Comparison of ENCODE assay signal across 27 mouse cellular contexts in genomic region chr15:27774481-27774880, GRCm38 (mm10).
DNase-seq lines count a peak whose midpoint lies in the region; ATAC-seq and TF ChIP-seq lines count a peak whose summit lies in the region.
"Had no signal": no experiment of that assay in that cellular context is flagged by ENCODE, and none has a peak within 500 bp of the region (broad histone marks: within the 10 kb centered on the region; RNA-seq: fewer than 3 reads in every experiment).

No protein-coding gene starts in this region.

- peak; percentile 51 for DNase-seq in A20 (ENCODE audit: low read depth, low spot score)
- peak; percentile 86 for DNase-seq in CH12.LX (ENCODE audit: extremely low read depth)
- peak; percentile 40 for DNase-seq in fat pad, adult 2 months (ENCODE audit: extremely low read depth, low read depth, low spot score)
- no peak for DNase-seq in limb, embryonic 10.5 days (ENCODE audit: low spot score)
- no peak for DNase-seq in ovary, postnatal 36 days (ENCODE audit: low spot score)
- DNase-seq: adrenal gland, adult 8-10 months; adrenal gland, postnatal 14 days; adrenal gland, postnatal 36 days; B cell, adult 2 months; cerebellum, adult 11-12 months; cerebellum, adult 2 months; cerebellum, adult 9-10 months; cerebellum, postnatal 10 days; cerebellum, postnatal 25 days had no signal

- H3K9me3 ChIP-seq in CH12.LX (replicated peaks; ENCODE audit: low read length) = peaks cover 7% of the 10 kb centered on the region
- no peaks in the 10 kb centered on the region for H3K9me3 ChIP-seq in limb, embryonic 10.5 days (replicated peaks)
- H3K9me3 ChIP-seq in kidney, embryonic 16.5 days (ENCODE audit: low read length) = no peaks in the 10 kb centered on the region
- no peaks in the 10 kb centered on the region for H3K9me3 ChIP-seq in hindbrain, embryonic 12.5 days (replicated peaks)
- H3K9me3 ChIP-seq: embryonic facial prominence, embryonic 10.5 days; embryonic facial prominence, embryonic 12.5 days; forebrain, embryonic 10.5 days; forebrain, embryonic 12.5 days had no signal

- dilution Hi-C loops in CH12.LX (cut with MboI; ENCODE audit: extremely low pct_ligation_motif_present, extremely low pct_unique_long_range_greater_than_20kb, low sequenced_read_pairs) = no loop called here

- ATAC-seq in megakaryocyte progenitor cell, adult 5-6 weeks (replicated peaks; ENCODE audit: poor library complexity) = no peak
- ATAC-seq in kidney, embryonic 16.5 days (ENCODE audit: low FRiP score, low TSS enrichment) = no peak
- ATAC-seq in hindbrain, embryonic 12.5 days (ENCODE audit: low FRiP score) = no peak
- ATAC-seq: activated CD4-positive, CD25-positive, alpha-beta regulatory T cell, adult 4 months; CD4-positive, CD25-positive, alpha-beta regulatory T cell, adult 4 months; forebrain, embryonic 14.5 days; forebrain, embryonic 16.5 days; Patski had no signal

- 35% methylated on average over 7 of the region's 7 CpGs for WGBS in limb, embryonic 10.5 days
- WGBS in kidney, embryonic 16.5 days = 37% methylated on average over 7 of the region's 7 CpGs
- WGBS in hindbrain, embryonic 12.5 days = 89% methylated on average over 7 of the region's 7 CpGs

- H3K36me3 ChIP-seq in CH12.LX (replicated peaks in 1 of 2; ENCODE audit: control insufficient read depth in 1 of 2, insufficient read depth in 1 of 2, low read length in 1 of 2) = peaks cover 0 to 17% of the 10 kb centered on the region in 2 experiments
- peaks cover 54% of the 10 kb centered on the region for H3K36me3 ChIP-seq in limb, embryonic 10.5 days
- peaks cover 32% of the 10 kb centered on the region for H3K36me3 ChIP-seq in kidney, embryonic 16.5 days (ENCODE audit: insufficient read depth, low read length)
- H3K36me3 ChIP-seq in hindbrain, embryonic 12.5 days = peaks cover 40% of the 10 kb centered on the region
- H3K36me3 ChIP-seq: G1E had no signal

- no peak for TF ChIP-seq CTCF in CH12.LX (conservative IDR thresholded peaks at IDR 0.05 in 1 of 2, IDR thresholded peaks at IDR 0.05 in 1 of 2; ENCODE audit: low read depth in 2 of 2, low read length in 2 of 2)

- in situ Hi-C loops in CH12.LX (cut with MboI; ENCODE audit: low pct_ligation_motif_present, low pct_unique_long_range_greater_than_20kb, low sequenced_read_pairs) = no loop called here

- peak overlapping the region; percentile 47; the same call in 1 of the 2 replicates for H3K27ac ChIP-seq in CH12.LX (ENCODE audit: insufficient read depth, low read depth)
- H3K27ac ChIP-seq in limb, embryonic 10.5 days = peak overlapping the region; percentile 67
- H3K27ac ChIP-seq in kidney, embryonic 16.5 days (ENCODE audit: low read length) = no peak overlapping the region
- H3K27ac ChIP-seq in hindbrain, embryonic 12.5 days = no peak overlapping the region
- H3K27ac ChIP-seq: forebrain, embryonic 10.5 days; forebrain, embryonic 12.5 days had no signal

- no peak for TF ChIP-seq RAD21 in CH12.LX (IDR thresholded peaks at IDR 0.05; ENCODE audit: low read depth, low read length)

- H3K79me2 ChIP-seq in CH12.LX (replicated peaks; ENCODE audit: control insufficient read depth, extremely low read depth, insufficient read depth, poor library complexity, severe bottlenecking) = no peaks in the 10 kb centered on the region

- H3K4me1 ChIP-seq in CH12.LX (ENCODE audit: control insufficient read depth in 1 of 2, insufficient read depth in 2 of 2) = peaks cover 16 to 90% of the 10 kb centered on the region in 2 experiments
- H3K4me1 ChIP-seq in limb, embryonic 10.5 days = peaks cover 95% of the 10 kb centered on the region
- peaks cover 49% of the 10 kb centered on the region for H3K4me1 ChIP-seq in kidney, embryonic 16.5 days (ENCODE audit: insufficient read depth, low read length)
- H3K4me1 ChIP-seq in hindbrain, embryonic 12.5 days = peaks cover 40% of the 10 kb centered on the region

- no peak overlapping the region for H3K9ac ChIP-seq in CH12.LX (ENCODE audit: insufficient read depth, low read depth)
- H3K9ac ChIP-seq in kidney, embryonic 16.5 days (replicated peaks; ENCODE audit: low read length) = no peak overlapping the region
- no peak overlapping the region for H3K9ac ChIP-seq in hindbrain, embryonic 12.5 days
- H3K9ac ChIP-seq: embryonic facial prominence, embryonic 12.5 days; forebrain, embryonic 12.5 days had no signal

- H3K4me2 ChIP-seq in CH12.LX (ENCODE audit: insufficient read depth, low read depth, poor library complexity, severe bottlenecking) = no peak overlapping the region
- H3K4me2 ChIP-seq in kidney, embryonic 16.5 days (replicated peaks; ENCODE audit: low read depth, low read length) = no peak overlapping the region
- no peak overlapping the region for H3K4me2 ChIP-seq in hindbrain, embryonic 12.5 days (replicated peaks)
- H3K4me2 ChIP-seq: embryonic facial prominence, embryonic 12.5 days; forebrain, embryonic 12.5 days had no signal

- no peaks in the 10 kb centered on the region for H3K27me3 ChIP-seq in CH12.LX (replicated peaks)
- H3K27me3 ChIP-seq in limb, embryonic 10.5 days (ENCODE audit: low read depth, poor library complexity, severe bottlenecking) = no peaks in the 10 kb centered on the region
- H3K27me3 ChIP-seq in kidney, embryonic 16.5 days (ENCODE audit: insufficient read depth, low read length) = no peaks in the 10 kb centered on the region
- no peaks in the 10 kb centered on the region for H3K27me3 ChIP-seq in hindbrain, embryonic 12.5 days
- H3K27me3 ChIP-seq: embryonic facial prominence, embryonic 12.5 days; forebrain, embryonic 12.5 days; Patski had no signal

- no peak for TF ChIP-seq EP300 in CH12.LX (IDR thresholded peaks at IDR 0.05; ENCODE audit: low read length)

- TF ChIP-seq POLR2A in CH12.LX (IDR thresholded peaks at IDR 0.05; ENCODE audit: low read depth, low read length) = no peak

- H3K4me3 ChIP-seq in CH12.LX (replicated peaks in 1 of 3; ENCODE audit: low read depth in 2 of 3, low read length in 2 of 3, poor library complexity in 1 of 3) = no peak overlapping the region
- no peak overlapping the region for H3K4me3 ChIP-seq in limb, embryonic 10.5 days
- no peak overlapping the region for H3K4me3 ChIP-seq in kidney, embryonic 16.5 days (ENCODE audit: low read length)
- H3K4me3 ChIP-seq in hindbrain, embryonic 12.5 days = no peak overlapping the region
- H3K4me3 ChIP-seq: embryonic facial prominence, embryonic 10.5 days; embryonic facial prominence, embryonic 12.5 days; forebrain, embryonic 10.5 days; forebrain, embryonic 12.5 days had no signal

TF ChIP-seq in CH12.LX, 34 proteins besides CTCF, POLR2A, EP300 and RAD21:
- peak; percentile 39; the same call in 1 of the 2 replicates for TF ChIP-seq MXI1 (IDR thresholded peaks at IDR 0.05; ENCODE audit: low read depth, low read length)
- TF ChIP-seq NELFE (IDR thresholded peaks at IDR 0.05; ENCODE audit: low read depth, low read length) = 0 out of 2 replicates have a peak, but pooled peaks have one; percentile 25
- 0 out of 2 replicates have a peak, but pooled peaks have one; percentile 28 for TF ChIP-seq KAT2A (IDR thresholded peaks at IDR 0.05; ENCODE audit: insufficient replicate concordance, low read length)
- TF ChIP-seq IRF4 (IDR thresholded peaks at IDR 0.05; ENCODE audit: low read depth, low read length) = peak; percentile 15; the same call in 1 of the 2 replicates
- TF ChIP-seq JUND (conservative IDR thresholded peaks at IDR 0.05; ENCODE audit: low read depth, low read length) = no peak
- TF ChIP-seq USF1 (IDR thresholded peaks at IDR 0.05; ENCODE audit: low read depth, low read length) = peak; percentile 70
- TF ChIP-seq MEF2A (IDR thresholded peaks at IDR 0.05; ENCODE audit: borderline replicate concordance, low read depth, low read length) = peak; percentile 45; the same call in 1 of the 2 replicates
- no peak for TF ChIP-seq PAX5 (IDR thresholded peaks at IDR 0.05; ENCODE audit: low read length)
- TF ChIP-seq MYC (IDR thresholded peaks at IDR 0.05; ENCODE audit: low read depth, low read length) = peak; percentile 77; the same call in 1 of the 2 replicates
- TF ChIP-seq TCF12 (IDR thresholded peaks at IDR 0.05; ENCODE audit: low read depth, low read length) = peak; percentile 27; the same call in 1 of the 2 replicates
- peak; percentile 31; the same call in 1 of the 2 replicates for TF ChIP-seq HCFC1 (IDR thresholded peaks at IDR 0.05; ENCODE audit: low read depth, low read length)
- peak; percentile 64 for TF ChIP-seq ETS1 (conservative IDR thresholded peaks at IDR 0.05; ENCODE audit: low read depth, low read length)
- TF ChIP-seq SIN3A (IDR thresholded peaks at IDR 0.05; ENCODE audit: low read length) = 0 out of 2 replicates have a peak, but pooled peaks have one; percentile 33
- peak; percentile 94 for TF ChIP-seq MAX (IDR thresholded peaks at IDR 0.05; ENCODE audit: low read length)
- TF ChIP-seq MAZ (IDR thresholded peaks at IDR 0.05; ENCODE audit: low read depth, low read length) = no peak
- TF ChIP-seq ZMIZ1 (IDR thresholded peaks at IDR 0.05; ENCODE audit: low read depth, low read length) = peak; percentile 36; the same call in 1 of the 2 replicates

Comparison
In these comparisons a context has a peak if more than half of its experiments do, and no peak if none do; other contexts are left out.
1. DNase-seq: peak in A20 (single experiment), CH12.LX (single experiment) and fat pad, adult 2 months (single experiment); none in limb, embryonic 10.5 days (single experiment) and ovary, postnatal 36 days (single experiment).
2. H3K27ac ChIP-seq: peak in CH12.LX (single experiment) and limb, embryonic 10.5 days (single experiment); none in kidney, embryonic 16.5 days (single experiment) and hindbrain, embryonic 12.5 days (single experiment).